Mouse (Mus musculus) G1E (cell line): ENCODE measurements around the gene Tuba1b.

ENCODE experiments used
- CTCF ChIP-seq: IDR thresholded peaks from 2 replicates; pipeline ENCODE4 v1.5.1; 2012; ENCODE audit warnings: low read depth, low read length, inconsistent platforms, mixed read lengths
- POLR2AphosphoS5 ChIP-seq: IDR thresholded peaks from 2 replicates; pipeline ENCODE4 v1.6.1; 2012; ENCODE audit warnings: low read depth, low read length, inconsistent platforms; ENCODE audit not compliant: insufficient replicate concordance
- TAL1 ChIP-seq: conservative IDR thresholded peaks from 2 replicates; pipeline ENCODE4 v1.6.1; 2012; ENCODE audit warnings: low read depth, low read length, inconsistent platforms, mixed read lengths

DNA sequence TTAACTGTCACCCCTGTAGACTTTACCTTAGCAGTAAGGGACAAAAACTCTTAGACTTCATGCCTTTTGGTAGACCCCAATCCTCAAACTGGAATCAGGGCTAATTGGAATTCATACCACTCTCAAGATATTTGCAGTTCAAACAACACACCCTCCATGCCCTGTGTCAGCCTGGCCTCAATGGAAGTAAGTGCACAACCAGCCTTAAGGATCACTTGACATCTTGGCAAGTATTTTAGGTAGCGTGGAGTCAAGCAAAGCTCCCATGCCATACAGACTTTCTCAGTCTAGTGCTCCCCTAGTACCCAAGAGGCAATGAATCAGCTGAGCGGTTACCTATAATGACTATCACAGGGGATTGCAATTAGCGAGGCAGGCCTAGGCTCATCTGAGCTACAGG lies 3.4 kb downstream of the Tuba1b start:
- TF ChIP-seq CTCF (no peak), TAL1 (no peak), POLR2AphosphoS5 (no peak)
